Mouse (Mus musculus) layer of hippocampus, adult 9-11 months (tissue): ENCODE data around the gene Vil1.
"Not testable (repeated sequence)": the region's sequence is repeated elsewhere in the genome, so short reads cannot be mapped to it uniquely, and the experiment has no call there.

Source experiments
- DNase-seq: peaks from one replicate; pipeline ENCODE4 v3.0.0; 2022

Gene Vil1

GRCm38 (mm10) chr1:74387386-74387988 lies 21.7 kb upstream of the Vil1 start:
- DNase-seq: no peak

DNA sequence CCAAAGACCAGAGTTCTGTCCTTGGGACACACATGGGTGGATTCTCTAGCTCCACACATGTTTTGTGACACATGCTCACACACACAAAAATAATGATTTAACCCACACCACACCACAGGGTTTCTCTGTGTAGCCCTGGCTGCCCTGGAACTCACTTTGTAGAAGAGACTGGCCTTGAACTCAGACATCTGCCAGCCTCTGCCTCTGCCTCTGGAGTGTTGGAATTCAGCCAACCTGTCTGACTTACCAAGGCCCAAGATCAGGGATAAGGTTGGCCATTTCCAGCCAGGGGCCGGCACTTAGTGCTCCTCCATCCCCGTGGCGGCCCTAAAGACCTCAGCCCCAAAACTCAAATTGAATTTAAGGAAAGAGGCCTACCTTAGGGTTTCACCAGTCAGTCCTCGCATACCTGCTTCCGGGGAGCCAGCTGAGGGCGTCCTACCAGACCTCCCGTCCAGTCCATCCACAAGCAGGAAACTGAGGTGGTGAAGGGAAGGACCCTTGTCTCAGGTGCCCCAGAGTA lies 20.7 kb upstream of the Vil1 start:
- no peak for DNase-seq

- DNase-seq: no peak
These were observed 19.3 kb upstream of the Vil1 start for GRCm38 (mm10) chr1:74389831-74390286.

DNA sequence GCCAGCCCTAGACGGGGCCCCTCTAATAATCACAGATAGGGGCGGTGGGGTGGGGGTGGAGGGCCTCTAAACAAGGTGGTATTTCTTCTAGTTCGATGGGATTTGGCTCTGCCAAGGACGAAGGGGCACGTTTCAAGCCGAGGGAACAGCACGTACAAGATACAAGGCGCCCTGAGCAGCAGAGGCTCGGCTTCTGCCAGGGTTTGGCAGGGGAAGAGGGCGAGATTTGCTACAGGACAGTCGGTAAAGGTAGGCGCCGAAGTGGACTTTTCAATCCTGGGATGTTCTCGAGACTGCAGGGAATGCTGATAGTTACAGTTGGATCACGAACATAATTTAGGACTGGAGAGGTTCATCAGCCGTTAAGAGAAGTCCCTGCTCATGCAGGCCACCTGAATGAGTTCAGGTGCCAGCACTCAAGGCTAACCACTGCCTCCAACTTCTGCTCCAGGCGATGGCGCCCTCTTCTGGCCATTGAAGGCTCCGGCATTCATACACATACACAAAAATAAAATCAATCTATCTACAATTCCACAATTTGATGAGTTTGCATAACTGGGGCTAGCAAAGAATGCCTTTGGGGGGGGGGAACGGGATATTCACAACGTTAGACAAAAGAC lies 18.8 kb upstream of the Vil1 start:
- no peak for DNase-seq

- peak; percentile 96 for DNase-seq
These were observed 18.0 kb upstream of the Vil1 start, which contains the start of gene Ctdsp1 for GRCm38 (mm10) chr1:74390924-74391748. Gene Ctdsp1 (plus strand): TSS chr1:74391509.

DNA sequence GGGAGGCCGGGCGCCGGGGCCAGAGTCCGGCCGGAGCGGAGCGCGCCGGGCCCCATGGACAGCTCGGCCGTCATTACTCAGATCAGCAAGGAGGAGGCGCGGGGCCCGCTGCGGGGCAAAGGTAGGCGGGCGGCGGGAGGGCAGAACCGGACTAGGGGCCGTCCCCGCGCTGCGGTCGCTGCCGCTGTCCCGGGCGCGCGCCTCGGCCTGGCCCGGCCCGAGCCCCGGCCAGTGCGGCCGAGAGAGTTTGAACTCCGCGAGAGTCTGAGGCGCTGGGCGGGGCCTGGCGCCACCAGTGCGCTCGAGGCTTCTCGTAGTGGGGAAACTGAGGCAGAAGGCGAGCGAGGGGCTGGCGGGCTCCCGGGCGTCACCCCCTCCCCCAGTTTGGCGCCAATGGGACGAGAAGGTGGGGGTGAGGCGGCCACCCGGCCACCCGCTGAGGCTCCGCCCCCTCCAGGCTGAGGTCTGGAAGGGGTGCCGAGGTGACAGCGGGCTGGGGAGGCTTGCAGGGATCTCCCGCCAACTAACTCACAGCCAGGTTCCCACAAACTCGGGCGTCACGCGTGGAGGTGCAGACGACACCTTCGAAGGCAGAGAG lies 17.2 kb upstream of the Vil1 start:
- no peak for DNase-seq

- DNase-seq: no peak
These were observed 16.7 kb upstream of the Vil1 start for GRCm38 (mm10) chr1:74392446-74392994.

DNA sequence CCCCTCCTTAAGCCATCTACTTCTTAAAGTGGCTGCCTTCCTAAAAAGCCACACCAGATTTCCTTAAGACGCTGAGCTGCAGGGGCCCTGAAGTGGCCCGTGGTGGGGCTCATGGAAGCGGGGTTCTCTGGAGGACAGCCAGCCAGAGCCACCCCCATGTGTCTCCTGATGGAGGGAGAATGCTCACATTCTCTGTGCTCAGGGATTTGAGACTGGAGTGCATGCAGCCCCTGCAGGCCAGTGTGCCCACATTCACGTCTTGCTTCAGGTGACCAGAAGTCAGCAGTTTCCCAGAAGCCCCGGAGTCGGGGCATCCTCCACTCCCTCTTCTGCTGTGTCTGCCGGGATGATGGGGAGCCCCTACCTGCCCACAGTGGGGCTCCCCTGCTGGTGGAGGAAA lies 16.2 kb upstream of the Vil1 start:
- DNase-seq: no peak

- DNase-seq: no peak
These were observed 15.5 kb upstream of the Vil1 start for GRCm38 (mm10) chr1:74393697-74394096.

- no peak for DNase-seq
These were observed 14.9 kb upstream of the Vil1 start for GRCm38 (mm10) chr1:74394311-74394710.

- no peak for DNase-seq
These were observed 14.3 kb upstream of the Vil1 start for GRCm38 (mm10) chr1:74394858-74395257.

- DNase-seq: no peak
These were observed 13.9 kb upstream of the Vil1 start for GRCm38 (mm10) chr1:74395290-74395689.

DNA sequence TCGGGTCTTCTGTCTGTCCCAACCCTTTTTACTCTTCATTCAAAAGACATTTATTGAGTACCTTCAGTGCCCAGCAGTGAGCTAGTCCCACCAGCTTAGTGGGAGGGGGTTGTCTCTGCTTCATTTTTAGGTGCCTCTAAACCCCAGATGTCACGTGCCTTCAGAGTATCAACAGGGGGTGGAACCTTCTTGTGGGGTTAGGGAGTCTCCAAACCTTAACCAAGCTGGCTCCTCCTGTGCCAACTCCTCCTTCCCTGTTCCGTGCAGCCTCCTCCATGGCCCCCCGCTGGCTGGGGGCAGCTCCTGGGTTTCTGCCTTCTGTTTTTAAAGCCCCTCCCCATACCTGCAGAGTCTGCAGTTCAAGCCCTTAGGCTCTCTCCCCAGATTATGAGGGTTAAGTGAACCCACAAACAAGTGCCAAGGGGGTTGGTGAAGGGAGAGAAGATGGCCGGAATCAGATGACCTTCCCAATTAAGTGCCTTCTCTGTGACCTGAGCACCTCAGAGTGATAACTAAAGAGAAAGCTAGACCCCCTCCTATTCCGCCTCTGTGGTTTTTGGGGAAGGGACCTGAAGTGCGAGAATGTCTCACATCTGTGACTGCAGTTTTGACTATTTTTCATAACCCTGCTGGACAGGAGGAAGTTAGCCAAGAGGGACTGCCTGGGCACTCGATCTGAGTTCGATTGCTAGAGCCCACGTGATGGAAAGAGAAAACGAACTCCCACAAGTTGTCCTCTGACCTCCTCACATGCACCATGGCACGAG lies 12.5 kb upstream of the Vil1 start:
- DNase-seq: not testable (repeated sequence)

- peak; percentile 96 for DNase-seq
These were observed 11.8 kb upstream of the Vil1 start for GRCm38 (mm10) chr1:74397268-74397918.

- DNase-seq: no peak
These were observed 11.2 kb upstream of the Vil1 start for GRCm38 (mm10) chr1:74397919-74398451.

DNA sequence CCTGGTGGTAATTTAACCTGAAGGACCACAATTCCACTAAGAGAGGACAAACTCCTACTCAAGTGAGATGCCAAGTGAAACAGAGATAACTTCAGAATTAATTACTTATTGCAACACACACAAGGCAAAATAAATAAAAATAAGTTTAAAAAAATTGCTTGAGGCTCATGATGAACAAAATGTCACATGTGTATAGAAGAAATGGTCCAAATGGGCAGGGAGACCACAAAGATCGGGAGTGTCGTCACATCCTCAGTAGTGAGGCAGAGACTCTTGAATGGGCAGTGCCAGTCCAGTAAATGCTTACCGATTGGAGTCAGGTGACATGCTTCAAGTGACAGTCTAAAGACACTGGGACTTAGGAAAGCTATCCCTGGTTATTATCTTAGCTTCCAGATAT lies 8.6 kb upstream of the Vil1 start:
- no peak for DNase-seq

DNA sequence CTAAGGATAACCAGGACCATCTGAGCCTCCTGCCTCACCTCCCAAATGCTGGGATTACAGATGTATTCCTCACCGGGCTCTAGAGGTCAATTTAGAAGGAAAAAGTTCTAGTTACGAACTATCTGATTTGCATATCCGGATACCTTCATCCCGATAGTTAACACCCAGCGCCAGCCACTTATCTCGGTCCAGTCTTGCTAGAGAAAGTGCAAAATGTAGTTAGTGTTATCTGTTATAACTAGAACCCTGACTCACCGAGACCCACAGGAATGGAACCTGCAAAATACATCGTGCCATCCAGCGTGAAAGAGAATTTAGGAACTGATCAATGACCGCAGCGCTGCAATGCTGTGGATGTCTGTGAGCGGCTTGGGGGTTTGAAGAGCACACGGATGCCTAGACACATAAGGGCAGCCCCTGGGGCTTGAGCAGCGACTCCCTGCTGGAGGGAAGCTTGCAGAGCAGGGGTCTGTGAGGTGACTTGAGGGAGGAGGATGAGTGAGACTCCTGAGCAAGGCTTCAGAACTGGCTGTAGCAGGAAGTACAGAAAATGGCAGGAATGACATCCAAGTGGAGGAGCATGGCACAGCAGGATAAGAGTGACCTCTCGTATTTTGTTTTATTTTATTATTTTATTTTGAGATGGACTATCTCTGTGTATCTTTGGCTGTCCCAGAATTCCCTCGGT lies 8.0 kb upstream of the Vil1 start:
- no peak for DNase-seq

DNA sequence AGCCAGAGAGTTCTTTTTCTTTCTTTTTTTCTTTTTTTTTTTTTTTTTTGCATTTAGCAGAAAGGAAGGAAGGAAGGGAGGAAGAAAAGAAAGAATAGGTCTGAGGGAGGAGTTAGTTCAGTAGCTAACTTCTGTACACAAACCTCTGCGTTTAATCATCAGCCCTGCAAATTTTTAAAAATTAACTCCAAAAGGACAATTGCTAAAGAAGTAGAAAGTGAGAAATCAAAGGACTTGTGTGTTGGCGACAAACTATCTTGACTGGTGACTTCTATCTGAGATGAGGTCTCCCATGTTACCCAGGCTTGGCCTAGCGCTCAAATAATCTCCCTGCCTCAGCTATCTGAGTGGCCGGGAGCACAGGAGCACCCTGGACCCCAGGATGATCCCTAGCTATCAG lies 5.0 kb upstream of the Vil1 start:
- DNase-seq: no peak

DNA sequence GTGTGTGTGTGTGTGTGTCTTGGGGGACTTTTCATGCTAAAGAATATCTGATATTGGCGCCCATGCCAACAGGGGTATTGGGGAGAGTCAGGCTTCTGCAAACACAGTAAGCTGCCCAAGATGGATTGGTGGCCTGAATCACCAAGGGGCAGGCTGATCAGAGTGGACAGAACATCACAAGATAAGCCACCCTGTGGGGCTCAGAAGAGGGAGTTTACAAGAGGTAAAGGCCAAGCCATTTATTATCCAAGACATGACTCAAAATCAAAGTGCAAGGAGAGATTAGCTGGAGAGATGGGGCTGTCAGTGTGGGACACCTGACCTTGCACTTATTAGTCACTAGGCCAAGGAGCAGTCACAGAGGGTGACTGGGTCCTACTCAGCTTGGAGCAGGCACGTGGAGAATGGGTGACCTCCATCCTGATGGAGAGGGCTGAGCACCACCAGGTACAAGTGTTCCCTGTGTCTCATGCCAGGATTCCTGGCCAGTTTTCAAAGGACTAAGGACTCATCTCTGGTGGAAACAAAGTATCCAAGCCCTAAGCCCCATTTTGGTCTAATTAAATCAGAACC lies 2.7 kb downstream of the Vil1 start:
- DNase-seq: no peak

- no peak for DNase-seq
These were observed 3.5 kb downstream of the Vil1 start for GRCm38 (mm10) chr1:74412711-74413110.
